Mouse (Mus musculus) embryonic stem cell, embryonic (primary cell): ENCODE results near the gene Btbd2.

Experiments used
- CTCF ChIA-PET, 4 experiments: fragments of 300-600 bp in 2 of 4; fragments of 350-600 bp in 2 of 4; sonication (Branson Sonifier 250); formaldehyde crosslinking; loops; one replicate each; lab custom pipeline; 2022; ENCODE audit warnings: inconsistent platforms in 2 of 4; lab: Charles Lee
- POLR2A ChIA-PET, 4 experiments: fragments of 300-600 bp in 2 of 4; fragments of 350-600 bp in 2 of 4; sonication (Branson Sonifier 250); formaldehyde crosslinking; loops; one replicate each; lab custom pipeline; 2022; ENCODE audit warnings: antibody characterized with exemption in 4 of 4, inconsistent platforms in 1 of 4; lab: Charles Lee

Btbd2 gene

GRCm38 (mm10) chr10:80695801-80696501 is 39.1 kb upstream of the Btbd2 start:
- CTCF ChIA-PET, result interaction anchor here in 3 of 4 experiments (0.6 to 1.9 kb wide), 13 partner anchors 8 to 293 kb away, joined by 3 to 7 read pairs (median 3); partner anchors contain the start of gene Rexo1 (in 1 of the 3)
- POLR2A ChIA-PET, result interaction anchor here (0.8 to 10.4 kb wide), 25 partner anchors 8 to 135 kb away, joined by 3 to 141 read pairs (median 4); partner anchors contain the start of genes Mknk2 (in 2 of the 4), Rexo1 (in 2 of the 4), Ap3d1 (in 1 of the 4) and Csnk1g2 (in 1 of the 4)

GRCm38 (mm10) chr10:80695186-80695585 is 38.3 kb upstream of the Btbd2 start:
- POLR2A ChIA-PET, result interaction anchor here (0.6 to 10.4 kb wide), 19 partner anchors 11 to 134 kb away, joined by 3 to 141 read pairs (median 5); partner anchors contain the start of genes Mknk2 (in 2 of the 4), Ap3d1 (in 1 of the 4), Csnk1g2 (in 1 of the 4) and Rexo1 (in 1 of the 4)
- CTCF ChIA-PET, result interaction anchor here in 2 of 4 experiments (0.6 to 1.9 kb wide), 8 partner anchors 11 to 421 kb away, joined by 3 to 6 read pairs (median 4); partner anchors contain the start of gene Rexo1 (in 1 of the 2)

GRCm38 (mm10) chr10:80694159-80694938 is 37.5 kb upstream of the Btbd2 start:
- ChIA-PET POLR2A (interaction anchor here (0.9 to 10.4 kb wide), 13 partner anchors 9 to 73 kb away, joined by 3 to 141 read pairs (median 5); partner anchors contain the start of genes Mknk2 (in 2 of the 4) and Csnk1g2 (in 1 of the 4)), CTCF (interaction anchor here in 1 of 4 experiments (0.6 to 1.2 kb wide), 5 partner anchors 10 to 422 kb away, joined by 3 to 5 read pairs (median 4); no protein-coding TSS in a partner anchor)

- ChIA-PET CTCF (no interaction called here), POLR2A (interaction anchor here in 2 of 4 experiments (0.7 to 10.4 kb wide), 7 partner anchors 9 to 364 kb away, joined by 3 to 141 read pairs (median 5); partner anchors contain the start of genes Mknk2 (in 2 of the 2), Izumo4 (in 1 of the 2) and Pcsk4 (in 1 of the 2))
These were observed 36.7 kb upstream of the Btbd2 start for GRCm38 (mm10) chr10:80693401-80694045.

GRCm38 (mm10) chr10:80692249-80693165 is 35.6 kb upstream of the Btbd2 start:
- CTCF ChIA-PET, result interaction anchor here in 2 of 4 experiments (0.6 to 1.3 kb wide), 6 partner anchors 32 to 862 kb away, joined by 3 to 6 read pairs (median 4); no protein-coding TSS in a partner anchor
- POLR2A ChIA-PET, result interaction anchor here (0.7 to 10.4 kb wide), 22 partner anchors 8 to 363 kb away, joined by 3 to 141 read pairs (median 3); partner anchors contain the start of genes Izumo4 (in 2 of the 4), Mknk2 (in 2 of the 4), Csnk1g2 (in 1 of the 4) and Pcsk4 (in 1 of the 4)

- ChIA-PET POLR2A (interaction anchor here in 3 of 4 experiments (0.6 to 3.1 kb wide), 23 partner anchors 8 to 178 kb away, joined by 3 to 44 read pairs (median 4); partner anchors contain the start of genes Mknk2 (in 2 of the 3), Abhd17a (in 1 of the 3), Amh (in 1 of the 3) and Ap3d1 (in 1 of the 3)), CTCF (interaction anchor here (0.5 to 2.2 kb wide), 65 partner anchors 8 to 312 kb away, joined by 3 to 26 read pairs (median 4); partner anchors contain the start of genes Mknk2 (in 3 of the 4), Abhd17a (in 2 of the 4), Izumo4 (in 2 of the 4) and Atp8b3 (in 1 of the 4))
These were observed 31.0 kb upstream of the Btbd2 start for GRCm38 (mm10) chr10:80687850-80688249.

- CTCF ChIA-PET, result interaction anchor here (0.5 to 2.2 kb wide), 11 partner anchors 9 to 180 kb away, joined by 3 to 19 read pairs (median 4); partner anchors contain the start of gene Mknk2 (in 1 of the 4)
These were observed 29.7 kb upstream of the Btbd2 start for GRCm38 (mm10) chr10:80686617-80687016.

GRCm38 (mm10) chr10:80684984-80685383 is 28.1 kb upstream of the Btbd2 start:
- ChIA-PET POLR2A (interaction anchor here (0.6 to 2.6 kb wide), 14 partner anchors 8 to 119 kb away, joined by 3 to 31 read pairs (median 3); partner anchors contain the start of gene Abhd17a (in 1 of the 4)), CTCF (interaction anchor here in 3 of 4 experiments (0.7 to 3.1 kb wide), 13 partner anchors 11 to 162 kb away, joined by 3 to 31 read pairs (median 6); partner anchors contain the start of genes Rexo1 (in 2 of the 3) and Klf16 (in 1 of the 3))

More at GRCm38 (mm10) chr10:80686617-80687016, 29.7 kb upstream of the Btbd2 start:
- POLR2A ChIA-PET, result interaction anchor here in 3 of 4 experiments (1.2 to 3.1 kb wide), 6 partner anchors 8 to 108 kb away, joined by 3 to 44 read pairs (median 16); partner anchors contain the start of gene Mknk2 (in 2 of the 3)

GRCm38 (mm10) chr10:80684214-80684613 is 27.3 kb upstream of the Btbd2 start:
- POLR2A ChIA-PET, result interaction anchor here (0.6 to 2.6 kb wide), 23 partner anchors 8 to 165 kb away, joined by 3 to 31 read pairs (median 5); partner anchors contain the start of genes Abhd17a (in 1 of the 4) and Ap3d1 (in 1 of the 4)
- CTCF ChIA-PET, result interaction anchor here (0.6 to 3.1 kb wide), 35 partner anchors 9 to 238 kb away, joined by 3 to 31 read pairs (median 4); partner anchors contain the start of genes Rexo1 (in 2 of the 4), Abhd17a (in 1 of the 4), Atp8b3 (in 1 of the 4) and Csnk1g2 (in 1 of the 4)

GRCm38 (mm10) chr10:80683647-80684046 is 26.8 kb upstream of the Btbd2 start:
- ChIA-PET CTCF (interaction anchor here (0.6 to 3.1 kb wide), 24 partner anchors 9 to 165 kb away, joined by 3 to 31 read pairs (median 4); partner anchors contain the start of genes Abhd17a (in 1 of the 4), Csnk1g2 (in 1 of the 4), Klf16 (in 1 of the 4) and Rexo1 (in 1 of the 4)), POLR2A (interaction anchor here in 3 of 4 experiments (0.8 to 2.6 kb wide), 21 partner anchors 7 to 117 kb away, joined by 3 to 31 read pairs (median 5); partner anchors contain the start of genes Abhd17a (in 1 of the 3) and Ap3d1 (in 1 of the 3))

GRCm38 (mm10) chr10:80682003-80682402 is 25.1 kb upstream of the Btbd2 start:
- POLR2A ChIA-PET, result interaction anchor here in 1 of 4 experiments (1.0 to 2.1 kb wide), 3 partner anchors 13 to 104 kb away, joined by 3 to 6 read pairs (median 6); no protein-coding TSS in a partner anchor

GRCm38 (mm10) chr10:80680260-80680696 is 23.4 kb upstream of the Btbd2 start:
- ChIA-PET CTCF (interaction anchor here in 1 of 4 experiments (1.5 kb wide), 1 partner anchor 102 kb away, joined by 4 read pairs; no protein-coding TSS in a partner anchor), POLR2A (interaction anchor here in 3 of 4 experiments (0.6 to 6.3 kb wide), 15 partner anchors 11 to 119 kb away, joined by 3 to 200 read pairs (median 3); partner anchors contain the start of genes Izumo4 (in 1 of the 3), Klf16 (in 1 of the 3) and Rexo1 (in 1 of the 3))

More at GRCm38 (mm10) chr10:80682003-80682402, 25.1 kb upstream of the Btbd2 start:
- CTCF ChIA-PET, result interaction anchor here in 2 of 4 experiments (0.9 to 1.1 kb wide), 2 partner anchors 103 to 175 kb away, joined by 7 read pairs; no protein-coding TSS in a partner anchor

- CTCF ChIA-PET, result interaction anchor here (0.9 to 2.5 kb wide), 6 partner anchors 8 to 202 kb away, joined by 3 to 15 read pairs (median 6); no protein-coding TSS in a partner anchor
- POLR2A ChIA-PET, result interaction anchor here in 3 of 4 experiments (0.6 to 15.6 kb wide), 26 partner anchors 11 to 151 kb away, joined by 3 to 944 read pairs (median 7); partner anchors contain the start of genes Btbd2 (in 2 of the 3), Abhd17a (in 1 of the 3), Adat3 (in 1 of the 3) and Csnk1g2 (in 1 of the 3)
These were observed 22.8 kb upstream of the Btbd2 start for GRCm38 (mm10) chr10:80679556-80680259.
